Mouse (Mus musculus) kidney, adult 2 months (tissue): ENCODE results near the gene Myl6b.

Experiments
- CTCF ChIP-seq: fragments of 200-500 bp; conservative IDR thresholded peaks from 2 replicates; pipeline ENCODE4 v1.5.1; 2011; ENCODE audit warnings: low read depth, mild to moderate bottlenecking, control low read depth, low read length, moderate library complexity, mixed read lengths; ENCODE audit not compliant: insufficient read depth, insufficient read length
- POLR2A ChIP-seq: fragments of 200-500 bp; IDR thresholded peaks from one replicate; pipeline ENCODE4 v1.6.1; 2011; ENCODE audit warnings: low read depth, low read length, control low read depth

GRCm38 (mm10) chr10:128455280-128455679, 43.2 kb downstream of the Myl6b start:
- TF ChIP-seq POLR2A (no peak), CTCF (peak; percentile 60)
